Mouse (Mus musculus) ES-Bruce4 (cell line): ENCODE results near the gene Pdzd11. TPM values are rescaled to one million over a fixed set of nuclear protein-coding genes. Genes with fewer than 3 reads are reported as not detected.

Source experiments
- H3K27ac ChIP-seq: 2 replicates; pipeline ENCODE4 v1.5.1; 2012; ENCODE audit warnings: low read length, inconsistent platforms; ENCODE audit not compliant: insufficient read depth
- H3K27me3 ChIP-seq: 2 replicates; pipeline ENCODE4 v1.6.1; 2012; ENCODE audit warnings: mild to moderate bottlenecking, low read length, inconsistent platforms; ENCODE audit not compliant: control insufficient read depth, poor library complexity, insufficient read depth, severe bottlenecking
- H3K36me3 ChIP-seq: 2 replicates; pipeline ENCODE4 v1.6.1; 2012; ENCODE audit warnings: inconsistent platforms, mild to moderate bottlenecking, low read length, moderate library complexity; ENCODE audit not compliant: control insufficient read depth, poor library complexity, insufficient read depth, severe bottlenecking
- H3K4me1 ChIP-seq: one replicate; pipeline ENCODE4 v1.8.1; 2011; ENCODE audit warnings: low read length; ENCODE audit not compliant: control insufficient read depth, insufficient read depth
- H3K4me3 ChIP-seq: 2 replicates; pipeline ENCODE4 v1.5.1; 2011; ENCODE audit warnings: low read depth, mild to moderate bottlenecking, low read length
- H3K9ac ChIP-seq: 2 replicates; pipeline ENCODE4 v1.6.1; 2012; ENCODE audit warnings: low read depth, mild to moderate bottlenecking, inconsistent platforms; ENCODE audit not compliant: poor library complexity, severe bottlenecking
- H3K9me3 ChIP-seq: replicated peaks from 2 replicates; pipeline ENCODE4 v1.6.1; 2012; ENCODE audit warnings: mild to moderate bottlenecking, low read length, inconsistent platforms; ENCODE audit not compliant: control insufficient read depth, poor library complexity, insufficient read depth, severe bottlenecking
- CTCF ChIP-seq: IDR thresholded peaks from one replicate; pipeline ENCODE4 v1.8.1; 2011; ENCODE audit warnings: low read depth, low read length
- EP300 ChIP-seq: IDR thresholded peaks from 2 replicates; pipeline ENCODE4 v1.6.1; 2011; ENCODE audit warnings: low read depth, low read length; ENCODE audit not compliant: insufficient read depth
- POLR2A ChIP-seq: IDR thresholded peaks from one replicate; pipeline ENCODE4 v1.8.1; 2011; ENCODE audit warnings: low read length; ENCODE audit not compliant: insufficient read depth
- polyA plus RNA-seq: library from polyadenylated mRNA; stranded (reverse); fragments of >200 nt; gene quantifications from 2 replicates; pipeline ENCODE4 v1.2.4, GENCODE M21; 2011; ENCODE audit warnings: low read depth; ENCODE audit not compliant: missing spikeins, insufficient read depth, insufficient read length

Pdzd11 gene
- polyA plus RNA-seq, 1 experiment = 59.2 TPM

DNA sequence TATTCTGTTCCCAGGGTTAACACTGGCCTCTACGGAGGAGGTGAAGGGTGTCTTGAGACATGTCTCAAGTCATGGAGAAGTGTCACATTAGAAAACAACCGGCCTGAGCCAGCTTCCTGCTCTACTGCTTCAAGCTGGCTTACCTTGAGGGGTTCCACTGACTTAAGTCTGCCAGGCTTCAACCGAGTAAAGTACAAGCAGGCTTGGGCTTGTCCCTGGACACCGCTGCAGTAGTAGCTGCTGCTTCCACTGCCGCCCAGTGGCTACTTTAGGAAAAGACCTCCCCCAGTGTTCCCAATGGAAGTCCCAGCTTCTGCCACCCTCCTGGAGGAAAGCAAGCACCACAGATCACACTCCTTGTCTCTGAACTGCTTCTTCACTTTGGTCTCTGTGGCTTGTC, 28.9 kb downstream of the Pdzd11 start:
- Histone ChIP-seq H3K4me1 (no peaks in the 10 kb centered on the region), H3K27me3 (no peaks in the 10 kb centered on the region), H3K27ac (no peak overlapping the region), H3K9me3 (no peaks in the 10 kb centered on the region), H3K4me3 (no peak overlapping the region), H3K9ac (no peak overlapping the region), H3K36me3 (no peaks in the 10 kb centered on the region)
- TF ChIP-seq CTCF = peak; percentile 60
- TF ChIP-seq POLR2A = no peak

DNA sequence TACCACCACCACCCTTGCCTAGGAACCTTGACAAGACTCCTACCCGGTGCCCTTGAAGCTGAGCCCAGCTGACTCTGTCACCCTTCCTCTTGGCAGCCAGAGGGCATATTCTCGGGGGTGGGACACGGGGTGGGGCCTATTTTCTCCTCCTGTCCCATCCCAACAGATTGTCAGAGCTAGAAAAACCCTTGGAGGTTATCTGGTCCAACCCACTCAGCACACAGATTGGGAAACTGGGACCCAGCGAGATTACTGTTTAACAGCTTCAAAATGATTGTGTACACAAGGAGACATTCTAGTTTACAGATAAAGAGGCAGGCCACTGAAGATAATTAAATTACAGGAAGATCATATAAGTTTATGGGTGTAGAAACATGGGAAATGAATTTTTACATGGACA, 31.6 kb downstream of the Pdzd11 start, which contains the start of gene P2ry4:
P2ry4 (minus strand) TSS at position 79 of the 400 bp plus-strand sequence.
- H3K36me3 ChIP-seq = no peaks in the 10 kb centered on the region
- no peaks in the 10 kb centered on the region for H3K4me1 ChIP-seq
- TF ChIP-seq EP300 (no peak), POLR2A (no peak), CTCF (no peak)
- H3K4me3 ChIP-seq = no peak within 1 kb of the TSS
- H3K27me3 ChIP-seq = no peaks in the 10 kb centered on the region
- H3K9me3 ChIP-seq = no peaks in the 10 kb centered on the region
- H3K9ac ChIP-seq = no peak within 1 kb of the TSS
- H3K27ac ChIP-seq = no peak within 1 kb of the TSS

Other genes with a start within 250 kb of the Pdzd11 start
- gene Otud6a, start 197.6 kb downstream of the Pdzd11 start, polyA plus RNA-seq = 0.70 and 1.3 TPM in 2 replicates
- 0.41 and 0.72 TPM in 2 replicates for gene Awat2, start 183.9 kb downstream of the Pdzd11 start, polyA plus RNA-seq
- gene Igbp1, start 132.3 kb downstream of the Pdzd11 start, polyA plus RNA-seq = 75.0 and 82.6 TPM in 2 replicates
- gene Dgat2l6, start 101.7 kb downstream of the Pdzd11 start, polyA plus RNA-seq = not detected in 2 replicates
- gene Awat1, start 54.3 kb downstream of the Pdzd11 start, polyA plus RNA-seq = not detected in 2 replicates
- 1.1 and 1.6 TPM in 2 replicates for gene P2ry4, start 31.7 kb downstream of the Pdzd11 start, polyA plus RNA-seq
- gene Arr3, start 21.1 kb downstream of the Pdzd11 start, polyA plus RNA-seq = not detected in 2 replicates
- 47.6 and 54.7 TPM in 2 replicates for gene Kif4, start 831 bp downstream of the Pdzd11 start, polyA plus RNA-seq
- not detected in 2 replicates for gene Gdpd2, start 103.3 kb upstream of the Pdzd11 start, polyA plus RNA-seq
- 33.8 and 40.3 TPM in 2 replicates for gene Dlg3, start 141.2 kb upstream of the Pdzd11 start, polyA plus RNA-seq